Mouse (Mus musculus) ES-E14 (cell line): ENCODE data around the gene Icam2.
A peak's percentile ranks its signal among the peaks of the same experiment; 100 is the strongest.

Experiments
- CHD2 ChIP-seq: IDR thresholded peaks from 2 replicates; pipeline ENCODE4 v1.6.1; 2014; ENCODE audit warnings: mild to moderate bottlenecking, low read depth, low read length, inconsistent platforms
- HCFC1 ChIP-seq: IDR thresholded peaks from 2 replicates; pipeline ENCODE4 v1.6.1; 2012; ENCODE audit warnings: low read length, inconsistent platforms, borderline replicate concordance; ENCODE audit not compliant: insufficient read depth
- MAFK ChIP-seq: IDR thresholded peaks from 2 replicates; pipeline ENCODE4 v1.6.1; 2014; ENCODE audit warnings: mild to moderate bottlenecking, low read depth, low read length, inconsistent platforms; ENCODE audit not compliant: insufficient read depth
- ZC3H11A ChIP-seq: IDR thresholded peaks from 2 replicates; pipeline ENCODE4 v1.6.1; 2012; ENCODE audit warnings: low read depth, mild to moderate bottlenecking, inconsistent platforms, low read length, borderline replicate concordance
- ZNF384 ChIP-seq: IDR thresholded peaks from 2 replicates; pipeline ENCODE4 v1.6.1; 2012; ENCODE audit warnings: low read depth, low read length, inconsistent platforms

DNA sequence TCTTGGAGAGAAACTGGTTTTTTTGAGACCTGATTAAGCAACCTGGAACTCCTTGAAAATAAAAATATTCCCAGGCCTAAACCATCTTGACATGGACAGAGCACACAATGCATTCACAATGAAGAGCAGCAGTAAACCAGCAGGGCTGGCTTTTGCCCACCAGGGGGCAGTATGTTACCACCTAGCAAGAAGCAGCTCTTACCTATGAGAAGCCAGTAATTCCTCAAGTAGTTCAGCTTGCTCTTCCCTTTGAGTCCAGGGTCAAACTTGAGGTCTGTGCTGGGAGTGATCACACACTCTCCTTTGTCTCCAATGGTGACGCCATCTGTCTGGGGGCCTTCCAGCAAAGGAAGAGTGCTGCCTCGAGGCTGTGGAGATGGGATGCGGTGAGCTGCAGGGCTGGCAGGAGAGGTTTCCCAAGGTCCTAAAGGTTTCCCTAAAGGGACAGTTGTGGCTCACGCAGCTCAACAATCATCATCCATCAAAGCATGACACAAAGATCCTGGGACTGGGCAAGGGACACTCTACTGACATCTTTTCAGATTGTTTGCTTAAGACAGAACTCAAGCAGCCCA, 30.8 kb upstream of the Icam2 start:
- TF ChIP-seq HCFC1 (no peak), MAFK (no peak), ZNF384 (no peak), ZC3H11A (peak; percentile 89), CHD2 (no peak)
